27 mouse cellular contexts compared by ENCODE assay signal in the genomic region with DNA sequence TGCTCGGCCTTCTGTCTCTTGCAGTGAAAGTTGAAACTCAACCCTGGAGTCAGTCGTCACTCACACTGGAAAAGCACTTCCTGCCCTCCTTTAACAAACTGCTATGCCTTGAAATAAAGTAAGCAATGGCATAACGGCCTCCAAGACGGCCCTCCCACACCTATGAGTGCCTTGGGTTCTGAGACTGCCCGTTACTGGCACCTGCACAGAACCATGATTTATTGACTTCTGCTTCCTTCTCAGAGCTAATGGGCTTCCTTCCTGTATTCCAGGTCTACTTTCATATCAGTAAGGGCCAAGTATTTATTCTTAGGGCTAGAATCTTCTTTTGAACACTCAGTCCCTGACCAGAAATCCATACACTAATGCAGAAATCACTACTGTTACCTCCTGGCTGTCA. TPM values are rescaled to one million over a fixed set of nuclear protein-coding genes. Genes with fewer than 3 reads are reported as not detected.
DNase-seq lines count a peak whose midpoint lies in the region; ATAC-seq and TF ChIP-seq lines count a peak whose summit lies in the region.
"Had no signal": no experiment of that assay in that cellular context is flagged by ENCODE, and none has a peak within 500 bp of the region (broad histone marks: within the 10 kb centered on the region; RNA-seq: fewer than 3 reads in every experiment).

No protein-coding gene starts in this region.

- H3K36me3 ChIP-seq in kidney, adult 2 months (ENCODE audit: control insufficient read depth, insufficient read depth, low read length), result no peaks in the 10 kb centered on the region
- H3K36me3 ChIP-seq in kidney, embryonic 15.5 days, result peaks cover 40% of the 10 kb centered on the region

- no peaks in the 10 kb centered on the region for H3K27me3 ChIP-seq in kidney, adult 2 months (replicated peaks; ENCODE audit: control insufficient read depth, insufficient read depth, low read length)
- no peaks in the 10 kb centered on the region for H3K27me3 ChIP-seq in kidney, embryonic 15.5 days
- H3K27me3 ChIP-seq: embryonic facial prominence, embryonic 12.5 days; embryonic facial prominence, embryonic 15.5 days; forebrain, embryonic 12.5 days; forebrain, embryonic 15.5 days; heart, embryonic 13.5 days; hindbrain, embryonic 13.5 days had no signal

- no peak overlapping the region for H3K4me2 ChIP-seq in kidney, embryonic 15.5 days
- H3K4me2 ChIP-seq: embryonic facial prominence, embryonic 12.5 days; embryonic facial prominence, embryonic 15.5 days; forebrain, embryonic 12.5 days; forebrain, embryonic 15.5 days; heart, embryonic 13.5 days; hindbrain, embryonic 13.5 days had no signal

- H3K4me3 ChIP-seq in kidney, adult 2 months (ENCODE audit: insufficient read depth, low read depth, low read length), result no peak overlapping the region
- no peak overlapping the region for H3K4me3 ChIP-seq in kidney, embryonic 15.5 days (replicated peaks)
- H3K4me3 ChIP-seq: embryonic facial prominence, embryonic 12.5 days; embryonic facial prominence, embryonic 15.5 days; forebrain, embryonic 12.5 days; forebrain, embryonic 15.5 days; heart, adult 2 months; heart, embryonic 10.5 days; heart, embryonic 13.5 days; hindbrain, embryonic 10.5 days; hindbrain, embryonic 13.5 days had no signal

- no peaks in the 10 kb centered on the region for H3K9me3 ChIP-seq in kidney, embryonic 15.5 days (replicated peaks)
- H3K9me3 ChIP-seq: embryonic facial prominence, embryonic 12.5 days; embryonic facial prominence, embryonic 15.5 days; forebrain, embryonic 12.5 days; forebrain, embryonic 15.5 days; heart, embryonic 10.5 days; heart, embryonic 13.5 days; hindbrain, embryonic 10.5 days; hindbrain, embryonic 13.5 days had no signal

- H3K4me1 ChIP-seq in kidney, adult 2 months (ENCODE audit: control insufficient read depth, insufficient read depth, low read length), result no peaks in the 10 kb centered on the region
- no peaks in the 10 kb centered on the region for H3K4me1 ChIP-seq in kidney, embryonic 15.5 days
- H3K4me1 ChIP-seq: embryonic facial prominence, embryonic 12.5 days; embryonic facial prominence, embryonic 15.5 days; forebrain, embryonic 12.5 days; heart, embryonic 10.5 days; heart, embryonic 13.5 days; hindbrain, embryonic 10.5 days had no signal

- no peak for TF ChIP-seq CTCF in kidney, adult 2 months (conservative IDR thresholded peaks at IDR 0.05; ENCODE audit: insufficient read depth, insufficient read length, low read depth, low read length)

- DNase-seq in kidney, adult 2 months, result peak; percentile 43
- no peak for DNase-seq in kidney, postnatal 4 days
- peak; percentile 12 to 28 for DNase-seq in kidney, postnatal 36 days
- DNase-seq: adrenal gland, adult 2 months; adrenal gland, postnatal 14 days; cerebellum, adult 11 months; cerebellum, adult 2 months; cerebellum, adult 9-11 months; cerebellum, postnatal 25 days; gastrocnemius, postnatal 25 days; heart, adult 2 months; heart, postnatal 14 days had no signal

- no peak overlapping the region for H3K27ac ChIP-seq in kidney, adult 2 months (ENCODE audit: insufficient read depth, low read depth, low read length)
- H3K27ac ChIP-seq in kidney, embryonic 15.5 days, result no peak overlapping the region
- H3K27ac ChIP-seq: embryonic facial prominence, embryonic 12.5 days; embryonic facial prominence, embryonic 15.5 days; forebrain, embryonic 12.5 days; forebrain, embryonic 15.5 days; heart, adult 2 months; heart, embryonic 10.5 days; heart, embryonic 13.5 days; hindbrain, embryonic 10.5 days; hindbrain, embryonic 13.5 days had no signal

- no peak overlapping the region for H3K9ac ChIP-seq in kidney, embryonic 15.5 days
- H3K9ac ChIP-seq: embryonic facial prominence, embryonic 12.5 days; embryonic facial prominence, embryonic 15.5 days; forebrain, embryonic 12.5 days; forebrain, embryonic 15.5 days; heart, embryonic 13.5 days; hindbrain, embryonic 13.5 days had no signal

- no peak for TF ChIP-seq POLR2A in kidney, adult 2 months (IDR thresholded peaks at IDR 0.05; ENCODE audit: low read depth, low read length)

- WGBS in kidney, adult 2 months, result 54% methylated on average over 5 of the region's 5 CpGs
- 23% methylated on average over 5 of the region's 5 CpGs for WGBS in kidney, embryonic 15.5 days

- no peak for ATAC-seq in kidney, embryonic 15.5 days (replicated peaks; ENCODE audit: low FRiP score)
- ATAC-seq in hematopoietic stem cell, adult 5-6 weeks (replicated peaks in 1 of 2; ENCODE audit: insufficient read depth in 1 of 2, low FRiP score in 2 of 2, low TSS enrichment in 1 of 2, low read depth in 1 of 2, poor library complexity in 2 of 2, severe bottlenecking in 2 of 2), result peak; percentile 72 to 77; a peak in 3 of 4 replicates
- no peak for ATAC-seq in erythroid progenitor cell, adult 5-6 weeks (replicated peaks; ENCODE audit: low FRiP score, poor library complexity, severe bottlenecking)
- ATAC-seq: CD4-positive, CD25-positive, alpha-beta regulatory T cell, adult 4 months; forebrain, embryonic 15.5 days; hindbrain, embryonic 16.5 days had no signal

RNA-seq across cellular contexts. Expression of a gene that starts 9.0 kb away (rescaled TPM):
- 2.2 and 3.2 TPM in 2 replicates for polyA plus RNA-seq in kidney, adult 2 months (2012; rRNA removed)
- polyA plus RNA-seq in kidney, embryonic 15.5 days (2015; fragmentation: Nextera tagmentation; extraction: Ambion mirVana), result 15.7 and 16.8 TPM in 2 replicates
- total RNA-seq in hematopoietic stem cell, adult 5-6 weeks (2017), result 35.5 and 36.5 TPM in 2 replicates
- total RNA-seq in erythroid progenitor cell, adult 5-6 weeks (2015; ENCODE audit: low replicate concordance), result 9.6 TPM in 1 of 2 replicates, not detected in the other
- total RNA-seq in erythroid progenitor cell, adult 5-6 weeks (2017; ENCODE audit: low replicate concordance), result not detected in 2 replicates

RNA-seq across cellular contexts. Expression of a gene that starts 33.9 kb away (rescaled TPM):
- polyA plus RNA-seq in kidney, adult 2 months (2012; rRNA removed), result 1.6 and 1.7 TPM in 2 replicates
- 1.6 and 1.7 TPM in 2 replicates for polyA plus RNA-seq in kidney, embryonic 15.5 days (2015; fragmentation: Nextera tagmentation; extraction: Ambion mirVana)
- total RNA-seq in hematopoietic stem cell, adult 5-6 weeks (2017), result 0.45 and 1.1 TPM in 2 replicates
- 1.3 TPM in 1 of 2 replicates, not detected in the other for total RNA-seq in erythroid progenitor cell, adult 5-6 weeks (2015; ENCODE audit: low replicate concordance)
- not detected in 2 replicates for total RNA-seq in erythroid progenitor cell, adult 5-6 weeks (2017; ENCODE audit: low replicate concordance)
- total RNA-seq: common myeloid progenitor, adult 5-6 weeks; MEL had no signal
- polyA plus RNA-seq: CD4-positive, CD25-positive, alpha-beta regulatory T cell, adult 4 months had no signal

Comparison
In these comparisons a context has a peak if more than half of its experiments do, and no peak if none do; other contexts are left out.
1. DNase-seq: peak in kidney, adult 2 months (single experiment) and kidney, postnatal 36 days (2 of 2); none in kidney, postnatal 4 days (0 of 2).
2. ATAC-seq: peak in hematopoietic stem cell, adult 5-6 weeks (2 of 2); none in kidney, embryonic 15.5 days (single experiment) and erythroid progenitor cell, adult 5-6 weeks (single experiment).